Mouse (Mus musculus) kidney, embryonic 16.5 days (tissue): Measurements from ENCODE around the gene Chst13. TPM values are rescaled to one million over a fixed set of nuclear protein-coding genes. Genes with fewer than 3 reads are reported as not detected.

ENCODE experiments used
- ATAC-seq: fragments of 200-750 bp; cut with Nextera tagmentation; 2 replicates; pipeline ENCODE4 v1.8.0; 2017; ENCODE audit warnings: moderate TSS enrichment; ENCODE audit not compliant: low FRiP score, low TSS enrichment
- H3K27ac ChIP-seq: fragments of 300-500 bp; sonication (generic); 2 replicates; pipeline ENCODE4 v1.5.1; 2014; ENCODE audit warnings: low read length
- H3K27me3 ChIP-seq: fragments of 300-500 bp; sonication (generic); 2 replicates; pipeline ENCODE4 v1.6.1; 2014; ENCODE audit warnings: low read length, control low read depth, mixed read lengths; ENCODE audit not compliant: insufficient read depth
- H3K36me3 ChIP-seq: fragments of 300-500 bp; sonication (generic); 2 replicates; pipeline ENCODE4 v1.6.1; 2014; ENCODE audit warnings: low read length, control low read depth, mixed read lengths; ENCODE audit not compliant: insufficient read depth
- H3K4me1 ChIP-seq: fragments of 300-500 bp; sonication (generic); 2 replicates; pipeline ENCODE4 v1.6.1; 2014; ENCODE audit warnings: low read length, control low read depth, mixed read lengths; ENCODE audit not compliant: insufficient read depth
- H3K4me2 ChIP-seq: fragments of 300-500 bp; sonication (generic); replicated peaks from 2 replicates; pipeline ENCODE4 v1.6.1; 2014; ENCODE audit warnings: low read depth, low read length
- H3K4me3 ChIP-seq: fragments of 300-500 bp; sonication (generic); 2 replicates; pipeline ENCODE4 v1.5.1; 2014; ENCODE audit warnings: mild to moderate bottlenecking, low read length
- H3K9ac ChIP-seq: fragments of 300-500 bp; sonication (generic); replicated peaks from 2 replicates; pipeline ENCODE4 v1.6.1; 2014; ENCODE audit warnings: low read length
- H3K9me3 ChIP-seq: fragments of 300-500 bp; sonication (generic); 2 replicates; pipeline ENCODE4 v1.6.1; 2016; ENCODE audit warnings: low read length, control low read depth
- WGBS: fragments of 180-500 bp; shearing (Covaris S2); extraction: QIAGEN DNeasy Blood & Tissue Kit; methylation state at CpG from one replicate; pipeline ENCODE4 v1.1.7; 2014; 5-methylcytosine and 5-hydroxymethylcytosine counted together
- polyA plus RNA-seq: library from polyadenylated mRNA; unstranded; fragments of >200 nt; fragmentation: Nextera tagmentation; extraction: Ambion mirVana; gene quantifications from 2 replicates; pipeline ENCODE4 v1.2.1, GENCODE M21; 2015

The Chst13 gene
- polyA plus RNA-seq, result 5.8 and 6.7 TPM in 2 replicates

- Histone ChIP-seq H3K4me3 (peak within 1 kb of the TSS; percentile 30), H3K9ac (no peak within 1 kb of the TSS), H3K4me2 (peak within 1 kb of the TSS; percentile 54), H3K36me3 (no peaks in the 10 kb centered on the region), H3K4me1 (peaks cover 16% of the 10 kb centered on the region), H3K9me3 (no peaks in the 10 kb centered on the region), H3K27me3 (no peaks in the 10 kb centered on the region; the same call in 1 of the 2 replicates), H3K27ac (no peak within 1 kb of the TSS)
- 6% methylated on average over 22 of the region's 22 CpGs for WGBS
- peak; percentile 56; the same call in 1 of the 2 replicates for ATAC-seq
Measured at GRCm38 (mm10) chr6:90324991-90325390, at the start of gene Chst13. Gene Chst13 (minus strand): TSS chr6:90325185.

- 92% methylated on average over 4 of the region's 4 CpGs for WGBS
- Histone ChIP-seq H3K9me3 (no peaks in the 10 kb centered on the region), H3K4me2 (no peak overlapping the region), H3K27ac (no peak overlapping the region), H3K9ac (no peak overlapping the region), H3K4me1 (peaks cover 18% of the 10 kb centered on the region), H3K4me3 (no peak overlapping the region), H3K36me3 (peaks cover 54% of the 10 kb centered on the region), H3K27me3 (no peaks in the 10 kb centered on the region)
- no peak for ATAC-seq
Measured at GRCm38 (mm10) chr6:90374647-90375046, 49.7 kb upstream of the Chst13 start.

GRCm38 (mm10) chr6:90369725-90370553 lies 45.0 kb upstream of the Chst13 start:
- under 1% methylated on average over 86 of the region's 98 CpGs for WGBS
- peak overlapping the region; percentile 91 for H3K9ac ChIP-seq
- no peaks in the 10 kb centered on the region for H3K27me3 ChIP-seq

GRCm38 (mm10) chr6:90368976-90369724 lies 44.2 kb upstream of the Chst13 start, which contains the start of gene Zxdc:
Gene Zxdc (plus strand): TSS chr6:90369492.
- WGBS, result 5% methylated on average over 41 of the region's 41 CpGs
- peak; percentile 98 for ATAC-seq
- H3K27ac ChIP-seq, result peak within 1 kb of the TSS; percentile 84
- no peaks in the 10 kb centered on the region for H3K27me3 ChIP-seq
- peaks cover 14% of the 10 kb centered on the region for H3K36me3 ChIP-seq
- no peaks in the 10 kb centered on the region for H3K9me3 ChIP-seq
- peaks cover 22% of the 10 kb centered on the region for H3K4me1 ChIP-seq
- H3K9ac ChIP-seq, result peak within 1 kb of the TSS; percentile 91
- peak within 1 kb of the TSS; percentile 98 for H3K4me2 ChIP-seq
- peak within 1 kb of the TSS; percentile 75 for H3K4me3 ChIP-seq

More at GRCm38 (mm10) chr6:90369725-90370553, 45.0 kb upstream of the Chst13 start:
- peak; percentile 78 for ATAC-seq
- Histone ChIP-seq H3K4me2 (peak overlapping the region; percentile 98), H3K4me3 (peak overlapping the region; percentile 75), H3K36me3 (peaks cover 21% of the 10 kb centered on the region), H3K27ac (peak overlapping the region; percentile 84), H3K9me3 (no peaks in the 10 kb centered on the region), H3K4me1 (peaks cover 22% of the 10 kb centered on the region)

GRCm38 (mm10) chr6:90363301-90363700 lies 38.3 kb upstream of the Chst13 start:
- ATAC-seq, result no peak
- Histone ChIP-seq H3K27me3 (no peaks in the 10 kb centered on the region), H3K36me3 (no peaks in the 10 kb centered on the region), H3K9me3 (no peaks in the 10 kb centered on the region), H3K27ac (no peak overlapping the region), H3K4me1 (peaks cover 22% of the 10 kb centered on the region), H3K4me3 (no peak overlapping the region), H3K9ac (no peak overlapping the region), H3K4me2 (no peak overlapping the region)
- 82% methylated on average over 5 of the region's 5 CpGs for WGBS

- Histone ChIP-seq H3K9me3 (no peaks in the 10 kb centered on the region), H3K4me1 (peaks cover 30% of the 10 kb centered on the region), H3K27ac (peak overlapping the region; percentile 68; the same call in 1 of the 2 replicates), H3K9ac (no peak overlapping the region), H3K4me2 (no peak overlapping the region), H3K36me3 (no peaks in the 10 kb centered on the region), H3K27me3 (no peaks in the 10 kb centered on the region), H3K4me3 (no peak overlapping the region)
- WGBS, result 86% methylated on average over 6 of the region's 6 CpGs
- ATAC-seq, result no peak
Measured at GRCm38 (mm10) chr6:90360922-90361614, 36.1 kb upstream of the Chst13 start.

- H3K27ac ChIP-seq, result peak overlapping the region; percentile 68
- WGBS, result 38% methylated on average over 7 of the region's 7 CpGs
- H3K4me1 ChIP-seq, result peaks cover 30% of the 10 kb centered on the region
- H3K4me2 ChIP-seq, result no peak overlapping the region
- H3K4me3 ChIP-seq, result no peak overlapping the region
- H3K27me3 ChIP-seq, result no peaks in the 10 kb centered on the region
- no peaks in the 10 kb centered on the region for H3K36me3 ChIP-seq
- peak; percentile 66; the same call in 1 of the 2 replicates for ATAC-seq
- no peaks in the 10 kb centered on the region for H3K9me3 ChIP-seq
- H3K9ac ChIP-seq, result no peak overlapping the region
Measured at GRCm38 (mm10) chr6:90360024-90360781, 35.2 kb upstream of the Chst13 start.

GRCm38 (mm10) chr6:90359445-90359844 lies 34.5 kb upstream of the Chst13 start:
- peak; percentile 80; the same call in 1 of the 2 replicates for ATAC-seq

GRCm38 (mm10) chr6:90358142-90358541 lies 33.2 kb upstream of the Chst13 start:
- no peak for ATAC-seq
- 52% methylated on average over 5 of the region's 5 CpGs for WGBS
- Histone ChIP-seq H3K9ac (no peak overlapping the region), H3K27me3 (no peaks in the 10 kb centered on the region), H3K9me3 (no peaks in the 10 kb centered on the region), H3K4me3 (no peak overlapping the region), H3K4me2 (no peak overlapping the region), H3K4me1 (peaks cover 30% of the 10 kb centered on the region), H3K36me3 (no peaks in the 10 kb centered on the region), H3K27ac (no peak overlapping the region)

More at GRCm38 (mm10) chr6:90359445-90359844, 34.5 kb upstream of the Chst13 start:
- WGBS, result 57% methylated on average over 2 of the region's 2 CpGs
- Histone ChIP-seq H3K4me2 (no peak overlapping the region), H3K9me3 (no peaks in the 10 kb centered on the region), H3K4me1 (peaks cover 30% of the 10 kb centered on the region), H3K4me3 (no peak overlapping the region), H3K27me3 (no peaks in the 10 kb centered on the region), H3K9ac (no peak overlapping the region), H3K27ac (peak overlapping the region; percentile 68), H3K36me3 (no peaks in the 10 kb centered on the region)
